Mouse (Mus musculus): ENCODE measurements around the gene Arsb. TPM values are rescaled to one million over a fixed set of nuclear protein-coding genes. Genes with fewer than 3 reads are reported as not detected.

Gene Arsb
- total RNA-seq, 2 experiments from 2014 or later, result 7.9 to 28.5 TPM

Other genes with a start within 250 kb of the Arsb start
- not detected in 2 replicates for gene Bhmt, start 133.7 kb upstream of the Arsb start, total RNA-seq (2015; ENCODE audit: low replicate concordance)
- not detected in 2 replicates for gene Bhmt, start 133.7 kb upstream of the Arsb start, total RNA-seq (2017; ENCODE audit: low replicate concordance)
- gene Bhmt2, start 97.3 kb upstream of the Arsb start, total RNA-seq (2015; ENCODE audit: low replicate concordance), result not detected in 2 replicates
- gene Bhmt2, start 97.3 kb upstream of the Arsb start, total RNA-seq (2017; ENCODE audit: low replicate concordance), result not detected in 2 replicates
- not detected in 2 replicates for gene Dmgdh, start 97.2 kb upstream of the Arsb start, total RNA-seq (2015; ENCODE audit: low replicate concordance)
- gene Dmgdh, start 97.2 kb upstream of the Arsb start, total RNA-seq (2017; ENCODE audit: low replicate concordance), result not detected in 2 replicates

Data from erythroid progenitor cell, adult 5-6 weeks (primary cell).